Mouse (Mus musculus) adipocyte (in vitro differentiated cells): Measurements from ENCODE around the gene Mmd.
A peak's percentile ranks its signal among the peaks of the same experiment; 100 is the strongest.

ENCODE experiments used
- DNase-seq: peaks from one replicate; pipeline ENCODE4 v3.0.0-alpha.2; 2016; ENCODE audit warnings: low spot score

The Mmd gene

GRCm38 (mm10) chr11:90283159-90283558 is 33.9 kb downstream of the Mmd start:
- no peak for DNase-seq

GRCm38 (mm10) chr11:90283601-90284000 is 34.3 kb downstream of the Mmd start:
- no peak for DNase-seq

GRCm38 (mm10) chr11:90284079-90284478 is 34.8 kb downstream of the Mmd start:
- DNase-seq = no peak

GRCm38 (mm10) chr11:90284623-90285022 is 35.4 kb downstream of the Mmd start:
- no peak for DNase-seq

GRCm38 (mm10) chr11:90286550-90287154 is 37.4 kb downstream of the Mmd start:
- no peak for DNase-seq

GRCm38 (mm10) chr11:90291156-90291555 is 41.9 kb downstream of the Mmd start:
- DNase-seq = no peak

- DNase-seq = no peak
Observed at GRCm38 (mm10) chr11:90292766-90293165, 43.5 kb downstream of the Mmd start.

- no peak for DNase-seq
Observed at GRCm38 (mm10) chr11:90294622-90295021, 45.4 kb downstream of the Mmd start.

GRCm38 (mm10) chr11:90306067-90306466 is 56.8 kb downstream of the Mmd start:
- no peak for DNase-seq

- DNase-seq = peak; percentile 76
Observed at GRCm38 (mm10) chr11:90306993-90307392, 57.7 kb downstream of the Mmd start.

GRCm38 (mm10) chr11:90314606-90315005 is 65.3 kb downstream of the Mmd start:
- DNase-seq = no peak

GRCm38 (mm10) chr11:90317482-90317881 is 68.2 kb downstream of the Mmd start:
- peak; percentile 78 for DNase-seq

- DNase-seq = no peak
Observed at GRCm38 (mm10) chr11:90320922-90321321, 71.7 kb downstream of the Mmd start.

- DNase-seq = no peak
Observed at GRCm38 (mm10) chr11:90324597-90324996, 75.3 kb downstream of the Mmd start.

- no peak for DNase-seq
Observed at GRCm38 (mm10) chr11:90326146-90326545, 76.9 kb downstream of the Mmd start.

- DNase-seq = no peak
Observed at GRCm38 (mm10) chr11:90326836-90327235, 77.6 kb downstream of the Mmd start.
